Mouse (Mus musculus): ENCODE results near the gene Pcx. TPM values are rescaled to one million over a fixed set of nuclear protein-coding genes. Genes with fewer than 3 reads are reported as not detected.
A peak's percentile ranks its signal among the peaks of the same experiment; 100 is the strongest.

Pcx gene
- polyA plus RNA-seq, 1 experiment from 2014 or later: 27.5 TPM

DNA sequence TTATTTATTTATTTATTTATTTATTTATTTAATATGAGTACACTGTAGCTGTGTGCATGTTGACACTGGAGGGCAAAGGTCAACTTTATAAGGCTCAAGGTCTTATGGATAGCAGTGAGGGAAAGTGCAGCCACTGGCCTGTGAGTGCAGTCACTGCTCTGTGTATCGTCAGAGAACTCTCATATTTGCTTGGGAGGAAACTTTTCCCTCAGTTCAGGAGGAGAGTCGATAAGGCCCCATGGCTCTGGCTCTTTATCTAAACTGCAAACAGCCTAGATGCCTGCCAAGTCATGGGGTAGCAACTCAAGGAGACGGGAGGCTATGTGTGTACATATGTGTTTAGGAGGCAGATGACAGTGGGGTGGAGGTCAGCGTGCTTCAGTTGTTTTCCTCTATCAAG lies 58.6 kb downstream of the Pcx start:
- no peaks in the 10 kb centered on the region for H3K27me3 ChIP-seq (ENCODE audit: control insufficient read depth, insufficient read depth, low read length)
- H3K9me3 ChIP-seq (ENCODE audit: control insufficient read depth, low read length): no peaks in the 10 kb centered on the region
- ATAC-seq (ENCODE audit: low FRiP score) (no peak), DNase-seq (ENCODE audit: low spot score) (no peak)
- 81% methylated on average over 4 of the region's 4 CpGs for WGBS
- no peak overlapping the region for H3K4me3 ChIP-seq (replicated peaks; ENCODE audit: low read length)
- no peak overlapping the region for H3K4me2 ChIP-seq (replicated peaks)
- H3K27ac ChIP-seq: no peak overlapping the region
- no peaks in the 10 kb centered on the region for H3K4me1 ChIP-seq (replicated peaks; ENCODE audit: control insufficient read depth, insufficient read depth, low read length)
- no peak overlapping the region for H3K9ac ChIP-seq
- no peaks in the 10 kb centered on the region for H3K36me3 ChIP-seq (replicated peaks; ENCODE audit: control insufficient read depth, insufficient read depth)

DNA sequence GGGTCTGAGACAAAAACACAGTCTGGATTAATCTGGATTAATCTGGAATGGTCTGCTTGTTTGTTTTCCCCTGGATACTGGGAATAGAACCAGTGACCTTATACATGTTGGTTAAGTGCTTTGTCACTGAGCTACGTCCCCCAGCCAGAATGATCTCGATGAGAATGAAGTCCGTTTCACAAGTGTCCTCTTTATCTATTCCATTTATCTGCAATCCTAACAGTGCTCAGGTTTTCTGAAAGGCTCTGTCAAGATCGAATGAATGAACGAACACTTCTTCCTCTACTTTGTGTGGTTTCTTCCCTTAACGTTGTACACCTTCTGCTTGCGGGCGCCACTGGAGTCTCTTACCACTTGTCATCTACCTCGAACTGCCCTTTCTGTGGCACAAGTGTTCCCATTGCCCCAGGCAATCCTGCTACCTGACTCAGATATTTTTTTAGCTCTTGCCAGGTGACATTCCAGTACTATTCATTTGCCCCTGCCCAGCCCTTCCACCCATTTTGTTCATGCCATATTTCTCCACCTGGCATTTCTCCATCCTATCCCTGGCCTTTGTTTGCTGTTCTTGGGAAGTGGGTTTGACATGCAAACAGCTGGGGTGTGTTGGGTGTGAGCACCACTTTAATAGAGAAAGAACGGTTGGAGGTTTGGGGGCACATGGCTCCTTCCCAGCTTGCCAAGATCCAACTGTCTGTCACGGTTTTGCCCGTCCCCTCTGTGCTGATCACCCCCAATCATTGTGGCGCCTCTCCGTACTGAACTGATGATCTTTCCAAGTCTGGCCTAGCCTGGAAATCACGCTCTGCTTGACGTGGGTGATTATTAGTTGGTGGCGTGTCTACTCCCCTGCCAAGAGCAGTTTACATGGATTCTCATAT lies 59.3 kb downstream of the Pcx start:
- 84% methylated on average over 17 of the region's 17 CpGs for WGBS
- H3K4me3 ChIP-seq (replicated peaks; ENCODE audit: low read length): no peak overlapping the region
- H3K9me3 ChIP-seq (ENCODE audit: control insufficient read depth, low read length): no peaks in the 10 kb centered on the region
- DNase-seq (ENCODE audit: low spot score) (no peak), ATAC-seq (ENCODE audit: low FRiP score) (no peak)
- no peak overlapping the region for H3K27ac ChIP-seq
- H3K27me3 ChIP-seq (ENCODE audit: control insufficient read depth, insufficient read depth, low read length): no peaks in the 10 kb centered on the region
- no peaks in the 10 kb centered on the region for H3K36me3 ChIP-seq (replicated peaks; ENCODE audit: control insufficient read depth, insufficient read depth)
- H3K4me2 ChIP-seq (replicated peaks): no peak overlapping the region
- no peak overlapping the region for H3K9ac ChIP-seq
- no peaks in the 10 kb centered on the region for H3K4me1 ChIP-seq (replicated peaks; ENCODE audit: control insufficient read depth, insufficient read depth, low read length)

DNA sequence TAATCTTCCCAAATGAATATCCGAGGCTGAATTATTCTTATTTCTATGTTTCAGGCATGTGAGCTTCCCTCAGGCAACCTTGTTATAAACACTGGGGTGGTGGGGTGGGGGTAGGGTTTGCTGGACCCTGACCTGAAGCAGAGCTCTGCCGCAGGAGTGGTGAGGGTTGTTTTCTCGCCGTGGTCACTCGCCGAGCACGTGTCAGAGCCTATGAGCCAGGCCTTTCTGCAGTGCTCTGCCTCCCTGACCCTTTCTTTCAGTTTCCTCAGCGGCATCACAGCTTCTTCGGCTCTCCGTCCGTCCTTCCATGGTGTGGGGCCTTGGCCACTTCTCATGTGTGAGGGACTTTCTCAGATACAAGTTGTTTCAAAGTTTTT lies 60.0 kb downstream of the Pcx start:
- H3K27ac ChIP-seq: no peak overlapping the region
- no peak overlapping the region for H3K4me3 ChIP-seq (replicated peaks; ENCODE audit: low read length)
- 85% methylated on average over 11 of the region's 11 CpGs for WGBS
- no peak for DNase-seq (ENCODE audit: low spot score)
- no peaks in the 10 kb centered on the region for H3K9me3 ChIP-seq (ENCODE audit: control insufficient read depth, low read length)
- no peak overlapping the region for H3K9ac ChIP-seq
- no peak overlapping the region for H3K4me2 ChIP-seq (replicated peaks)
- ATAC-seq (ENCODE audit: low FRiP score): no peak
- no peaks in the 10 kb centered on the region for H3K27me3 ChIP-seq (ENCODE audit: control insufficient read depth, insufficient read depth, low read length)
- no peaks in the 10 kb centered on the region for H3K4me1 ChIP-seq (replicated peaks; ENCODE audit: control insufficient read depth, insufficient read depth, low read length)
- H3K36me3 ChIP-seq (replicated peaks; ENCODE audit: control insufficient read depth, insufficient read depth): no peaks in the 10 kb centered on the region

DNA sequence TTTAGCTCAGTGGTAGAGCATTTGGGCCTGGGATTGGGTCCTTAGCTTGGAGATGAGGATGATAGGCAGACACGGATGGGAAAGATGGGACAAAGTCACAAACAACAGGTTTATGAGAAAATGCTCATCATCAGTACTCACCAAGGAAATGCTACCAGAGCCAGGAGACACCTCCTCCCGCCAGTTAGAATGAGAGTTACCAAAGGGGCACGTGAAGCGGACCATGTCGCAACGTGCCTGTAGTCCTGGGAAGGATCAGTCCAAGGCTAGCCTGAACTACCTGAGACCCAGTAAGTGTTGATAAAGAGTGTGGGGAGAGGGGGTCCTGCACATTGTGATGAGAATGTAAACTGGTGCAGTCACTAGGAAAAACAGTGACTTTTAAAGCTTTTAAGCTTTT lies 60.5 kb downstream of the Pcx start:
- ATAC-seq (ENCODE audit: low FRiP score) (no peak), DNase-seq (ENCODE audit: low spot score) (no peak)
- H3K4me2 ChIP-seq (replicated peaks): no peak overlapping the region
- no peak overlapping the region for H3K9ac ChIP-seq
- 0 out of 2 replicates have a peak overlapping the region, but pooled peaks have one; percentile 26 for H3K27ac ChIP-seq
- 91% methylated on average over 6 of the region's 6 CpGs for WGBS
- no peaks in the 10 kb centered on the region for H3K9me3 ChIP-seq (ENCODE audit: control insufficient read depth, low read length)
- H3K36me3 ChIP-seq (replicated peaks; ENCODE audit: control insufficient read depth, insufficient read depth): no peaks in the 10 kb centered on the region
- no peaks in the 10 kb centered on the region for H3K4me1 ChIP-seq (replicated peaks; ENCODE audit: control insufficient read depth, insufficient read depth, low read length)
- H3K27me3 ChIP-seq (ENCODE audit: control insufficient read depth, insufficient read depth, low read length): no peaks in the 10 kb centered on the region
- H3K4me3 ChIP-seq (replicated peaks; ENCODE audit: low read length): no peak overlapping the region

DNA sequence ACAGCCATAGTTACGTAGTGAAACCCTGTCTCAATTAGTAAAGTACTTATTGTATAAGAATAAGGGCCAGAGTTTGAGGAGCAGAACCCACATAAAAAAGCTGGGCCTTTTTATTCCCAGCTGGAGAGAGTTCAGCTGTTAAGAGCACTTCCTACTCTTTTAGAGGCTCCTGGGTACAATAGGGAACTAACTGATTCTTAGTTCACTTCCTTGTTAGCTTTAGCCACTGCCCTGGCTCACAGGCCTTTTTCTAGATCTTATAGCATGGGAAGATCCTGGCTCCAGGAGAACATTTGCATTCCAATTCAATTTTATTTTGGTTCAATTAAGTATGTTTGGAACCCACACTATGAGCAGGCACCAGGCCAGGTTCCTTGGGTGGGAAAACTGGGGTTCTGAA lies 61.4 kb downstream of the Pcx start:
- H3K27ac ChIP-seq: peak overlapping the region; percentile 64
- no peaks in the 10 kb centered on the region for H3K27me3 ChIP-seq (ENCODE audit: control insufficient read depth, insufficient read depth, low read length)
- WGBS: 92% methylated on average over 1 of the region's 1 CpGs
- H3K4me2 ChIP-seq (replicated peaks): no peak overlapping the region
- H3K36me3 ChIP-seq (replicated peaks; ENCODE audit: control insufficient read depth, insufficient read depth): no peaks in the 10 kb centered on the region
- H3K4me1 ChIP-seq (replicated peaks; ENCODE audit: control insufficient read depth, insufficient read depth, low read length): no peaks in the 10 kb centered on the region
- no peak overlapping the region for H3K4me3 ChIP-seq (replicated peaks; ENCODE audit: low read length)
- H3K9ac ChIP-seq: no peak overlapping the region
- no peaks in the 10 kb centered on the region for H3K9me3 ChIP-seq (ENCODE audit: control insufficient read depth, low read length)
- ATAC-seq (ENCODE audit: low FRiP score) (no peak), DNase-seq (ENCODE audit: low spot score) (no peak)

DNA sequence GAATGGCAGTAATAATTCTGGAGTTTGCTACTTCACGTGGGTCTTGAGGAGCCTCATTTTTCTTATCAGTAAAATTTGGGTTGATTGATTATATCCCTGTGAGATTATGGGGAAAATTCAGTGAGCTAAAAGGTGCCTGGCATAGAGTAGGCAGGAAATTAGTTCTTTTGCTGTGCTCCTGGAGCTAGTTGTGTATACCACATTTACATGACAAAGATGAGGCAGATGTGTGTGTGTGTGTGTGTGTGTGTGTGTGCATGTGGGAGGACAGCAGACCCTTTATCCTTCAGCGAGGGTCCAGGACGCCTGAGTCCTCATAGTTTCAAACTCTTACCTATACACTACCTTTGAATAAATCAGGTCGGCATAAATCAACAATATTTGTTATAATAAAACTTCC lies 61.8 kb downstream of the Pcx start:
- Histone ChIP-seq H3K4me3 (replicated peaks; ENCODE audit: low read length) (no peak overlapping the region), H3K9ac (no peak overlapping the region), H3K36me3 (replicated peaks; ENCODE audit: control insufficient read depth, insufficient read depth) (no peaks in the 10 kb centered on the region), H3K27me3 (ENCODE audit: control insufficient read depth, insufficient read depth, low read length) (no peaks in the 10 kb centered on the region), H3K4me1 (replicated peaks; ENCODE audit: control insufficient read depth, insufficient read depth, low read length) (no peaks in the 10 kb centered on the region), H3K9me3 (ENCODE audit: control insufficient read depth, low read length) (no peaks in the 10 kb centered on the region), H3K4me2 (replicated peaks) (no peak overlapping the region), H3K27ac (no peak overlapping the region)
- WGBS: 56% methylated on average over 4 of the region's 4 CpGs
- DNase-seq (ENCODE audit: low spot score) (no peak), ATAC-seq (ENCODE audit: low FRiP score) (no peak)

DNA sequence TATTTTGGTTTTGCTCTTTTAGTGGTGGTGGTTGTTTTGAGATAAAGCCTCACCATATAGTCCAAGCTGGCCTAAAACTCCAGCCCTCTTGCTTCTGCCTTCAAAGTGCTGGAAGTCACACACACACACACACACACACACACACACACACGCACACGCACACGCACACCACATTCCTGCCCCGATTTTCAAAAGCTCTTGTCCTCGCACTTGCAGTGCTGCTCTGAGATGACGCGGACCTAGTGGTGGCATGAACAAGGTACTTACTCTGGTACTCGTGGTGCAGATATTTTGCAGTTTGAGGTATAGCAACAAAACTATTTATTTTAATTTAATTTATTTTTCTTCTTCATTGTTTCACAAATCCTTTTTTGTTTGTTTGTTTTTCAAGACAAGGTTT lies 62.2 kb downstream of the Pcx start:
- ATAC-seq (ENCODE audit: low FRiP score) (no peak), DNase-seq (ENCODE audit: low spot score) (no peak)
- Histone ChIP-seq H3K9me3 (ENCODE audit: control insufficient read depth, low read length) (no peaks in the 10 kb centered on the region), H3K27me3 (ENCODE audit: control insufficient read depth, insufficient read depth, low read length) (no peaks in the 10 kb centered on the region), H3K9ac (no peak overlapping the region), H3K4me2 (replicated peaks) (no peak overlapping the region), H3K4me3 (replicated peaks; ENCODE audit: low read length) (no peak overlapping the region), H3K4me1 (replicated peaks; ENCODE audit: control insufficient read depth, insufficient read depth, low read length) (no peaks in the 10 kb centered on the region), H3K36me3 (replicated peaks; ENCODE audit: control insufficient read depth, insufficient read depth) (no peaks in the 10 kb centered on the region), H3K27ac (no peak overlapping the region)
- 87% methylated on average over 8 of the region's 8 CpGs for WGBS

DNA sequence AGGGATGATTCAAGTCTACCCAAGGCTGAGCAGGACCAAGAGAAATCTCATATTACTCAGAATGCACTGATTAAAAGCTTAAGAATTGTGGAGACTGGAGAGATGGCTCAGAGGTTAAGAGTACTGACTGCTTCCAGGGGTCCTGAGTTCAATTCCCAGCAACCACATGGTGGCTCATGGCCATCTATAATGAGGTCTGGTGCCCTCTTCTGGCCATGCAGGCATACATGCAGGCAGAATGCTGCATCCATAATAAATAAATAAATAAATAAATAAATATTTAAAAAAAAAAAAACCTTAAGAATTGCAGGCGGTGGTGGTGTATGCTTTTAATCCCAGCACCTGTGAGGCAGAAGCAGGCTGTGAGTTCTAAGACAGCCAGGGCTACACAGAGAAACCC lies 63.0 kb downstream of the Pcx start:
- 85% methylated on average over 1 of the region's 1 CpGs for WGBS
- H3K9me3 ChIP-seq (ENCODE audit: control insufficient read depth, low read length): no peaks in the 10 kb centered on the region
- H3K4me2 ChIP-seq (replicated peaks): no peak overlapping the region
- DNase-seq (ENCODE audit: low spot score) (no peak), ATAC-seq (ENCODE audit: low FRiP score) (no peak)
- H3K27me3 ChIP-seq (ENCODE audit: control insufficient read depth, insufficient read depth, low read length): no peaks in the 10 kb centered on the region
- no peaks in the 10 kb centered on the region for H3K36me3 ChIP-seq (replicated peaks; ENCODE audit: control insufficient read depth, insufficient read depth)
- H3K4me3 ChIP-seq (replicated peaks; ENCODE audit: low read length): no peak overlapping the region
- no peak overlapping the region for H3K9ac ChIP-seq
- no peaks in the 10 kb centered on the region for H3K4me1 ChIP-seq (replicated peaks; ENCODE audit: control insufficient read depth, insufficient read depth, low read length)
- H3K27ac ChIP-seq: no peak overlapping the region

DNA sequence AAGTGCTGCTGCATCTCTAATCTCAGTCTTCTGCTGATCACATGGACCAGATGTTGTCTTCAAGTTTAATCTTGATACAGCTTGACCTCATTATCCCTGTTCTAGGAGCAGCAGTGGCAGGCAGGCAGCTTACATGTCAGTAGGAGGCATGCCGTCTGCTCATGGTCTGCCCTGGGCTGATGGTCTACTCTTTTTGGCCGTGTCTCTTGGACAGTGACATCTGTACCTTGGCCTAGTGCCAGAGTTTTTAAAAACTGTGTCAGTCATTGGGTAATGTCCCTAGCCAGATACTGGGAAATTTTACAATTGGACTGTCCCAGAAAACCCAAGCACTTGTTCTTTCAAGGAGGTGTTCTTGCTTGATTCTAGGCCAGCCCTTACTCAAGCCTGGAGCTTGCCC lies 68.5 kb downstream of the Pcx start:
- no peak for ATAC-seq (ENCODE audit: low FRiP score)
- Histone ChIP-seq H3K27me3 (ENCODE audit: control insufficient read depth, insufficient read depth, low read length) (no peaks in the 10 kb centered on the region), H3K9ac (no peak overlapping the region), H3K4me3 (replicated peaks; ENCODE audit: low read length) (no peak overlapping the region), H3K4me1 (replicated peaks; ENCODE audit: control insufficient read depth, insufficient read depth, low read length) (no peaks in the 10 kb centered on the region), H3K4me2 (replicated peaks) (no peak overlapping the region), H3K27ac (no peak overlapping the region), H3K9me3 (ENCODE audit: control insufficient read depth, low read length) (no peaks in the 10 kb centered on the region), H3K36me3 (replicated peaks; ENCODE audit: control insufficient read depth, insufficient read depth) (no peaks in the 10 kb centered on the region)
- DNase-seq (ENCODE audit: low spot score): no peak
- WGBS: 75% methylated on average over 2 of the region's 2 CpGs

DNA sequence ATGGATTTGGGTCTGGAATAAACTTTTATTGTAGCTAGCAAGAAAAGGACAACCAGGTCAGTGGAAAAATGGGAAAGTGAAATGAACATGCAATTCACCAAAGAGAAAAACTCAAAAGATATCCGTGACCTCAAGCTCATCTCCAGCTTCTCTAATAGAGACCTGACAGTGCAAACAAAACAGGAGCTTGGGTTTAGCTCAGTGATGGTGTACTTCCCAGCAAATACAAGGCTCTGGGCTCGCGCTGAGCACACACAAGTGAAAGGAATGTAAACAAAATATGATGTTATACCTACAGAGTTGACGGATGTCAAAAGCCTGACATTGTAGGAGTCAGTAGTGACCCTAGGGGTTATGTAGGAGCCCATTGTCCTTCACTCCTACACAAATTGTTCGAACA lies 69.0 kb downstream of the Pcx start:
- Histone ChIP-seq H3K36me3 (replicated peaks; ENCODE audit: control insufficient read depth, insufficient read depth) (no peaks in the 10 kb centered on the region), H3K27ac (no peak overlapping the region), H3K27me3 (ENCODE audit: control insufficient read depth, insufficient read depth, low read length) (no peaks in the 10 kb centered on the region), H3K4me1 (replicated peaks; ENCODE audit: control insufficient read depth, insufficient read depth, low read length) (no peaks in the 10 kb centered on the region), H3K4me3 (replicated peaks; ENCODE audit: low read length) (no peak overlapping the region), H3K9me3 (ENCODE audit: control insufficient read depth, low read length) (no peaks in the 10 kb centered on the region), H3K4me2 (replicated peaks) (no peak overlapping the region), H3K9ac (no peak overlapping the region)
- DNase-seq (ENCODE audit: low spot score) (no peak), ATAC-seq (ENCODE audit: low FRiP score) (no peak)
- WGBS: 86% methylated on average over 5 of the region's 5 CpGs

All from hindbrain, embryonic 14.5 days (tissue).